Mouse (Mus musculus) liver, embryonic 14.5 days (tissue): ENCODE measurements around the gene Acot8.

Source experiments
- CTCF ChIP-seq: IDR thresholded peaks from 2 replicates; pipeline ENCODE4 v1.5.1; 2016; ENCODE audit warnings: antibody characterized with exemption, low read depth, control low read depth
- EP300 ChIP-seq: IDR thresholded peaks from 2 replicates; pipeline ENCODE4 v1.6.1; 2016; ENCODE audit warnings: antibody characterized with exemption, low read depth

DNA sequence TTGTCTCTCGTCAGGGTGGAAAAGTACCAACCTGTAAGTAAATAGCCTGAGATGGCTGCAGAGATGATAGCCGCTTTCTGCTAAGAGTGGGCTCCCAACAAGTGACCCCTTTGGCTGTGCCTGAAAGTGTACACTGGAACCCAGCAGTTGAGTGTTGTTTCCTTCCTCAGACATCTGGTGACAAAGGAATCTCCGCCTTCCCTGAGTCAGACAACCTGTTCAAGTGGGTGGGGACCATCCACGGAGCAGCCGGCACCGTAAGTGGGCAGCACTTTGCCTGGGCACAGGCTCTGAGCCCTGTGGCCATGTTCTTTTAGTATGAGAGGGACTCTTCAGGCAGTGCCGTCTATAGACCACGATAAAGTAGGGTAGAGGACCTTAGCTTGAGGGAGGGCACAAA, 33.6 kb downstream of the Acot8 start:
- TF ChIP-seq EP300 (no peak), CTCF (no peak)
